In genomic region chr13:85897656-85898055, GRCm38 (mm10) we compare ENCODE assay signal across 32 mouse cellular contexts.
DNase-seq lines count a peak whose midpoint lies in the region; ATAC-seq and TF ChIP-seq lines count a peak whose summit lies in the region.
"Had no signal": no experiment of that assay in that cellular context is flagged by ENCODE, and none has a peak within 500 bp of the region (broad histone marks: within the 10 kb centered on the region; RNA-seq: fewer than 3 reads in every experiment).

No protein-coding gene starts in this region.

- 58% methylated on average over 2 of the region's 2 CpGs for WGBS in limb, embryonic 14.5 days
- WGBS in limb, embryonic 10.5 days, result 84% methylated on average over 2 of the region's 2 CpGs

- DNase-seq in adrenal gland, postnatal 10 days, result peak; percentile 52
- DNase-seq in adrenal gland, adult 8-10 months, result no peak
- peak; percentile 46 for DNase-seq in limb, embryonic 14.5 days (ENCODE audit: low spot score)
- DNase-seq in limb, embryonic 10.5 days (ENCODE audit: low spot score), result no peak
- peak; percentile 12 for DNase-seq in ovary, adult 18-20 months (ENCODE audit: low spot score)
- no peak for DNase-seq in ovary, postnatal 10 days (ENCODE audit: low spot score)
- DNase-seq in frontal cortex, postnatal 14 days (ENCODE audit: low spot score in 2 of 2), result no peak
- DNase-seq: cerebellum, adult 9-10 months; embryo, embryonic 11 days; forebrain, postnatal 0 days; gastrocnemius, postnatal 36 days; heart, adult 18-20 months; heart, postnatal 4 days; kidney, adult 9 months; kidney, postnatal 14 days; layer of hippocampus, adult 9-11 months; retina, postnatal 1 day; right cerebral cortex, postnatal 14 days; thymus, postnatal 4 days had no signal

- no peak overlapping the region for H3K4me2 ChIP-seq in limb, embryonic 14.5 days (replicated peaks; ENCODE audit: low read depth, low read length, severe bottlenecking)
- H3K4me2 ChIP-seq: embryonic facial prominence, embryonic 13.5 days; forebrain, embryonic 12.5 days; heart, embryonic 11.5 days; hindbrain, embryonic 13.5 days; limb, embryonic 12.5 days; liver, embryonic 11.5 days; midbrain, embryonic 13.5 days; neural tube, embryonic 13.5 days had no signal

- no peak for ATAC-seq in limb, embryonic 14.5 days (ENCODE audit: low FRiP score, low read depth)
- ATAC-seq: forebrain, postnatal 0 days; intestine, embryonic 16.5 days; midbrain, embryonic 13.5 days; Patski had no signal

- no peak for TF ChIP-seq POLR2A in limb, embryonic 14.5 days (IDR thresholded peaks at IDR 0.05; ENCODE audit: borderline replicate concordance, extremely low read depth, insufficient read depth, insufficient read length)

- H3K27me3 ChIP-seq in limb, embryonic 14.5 days (ENCODE audit: control insufficient read depth, insufficient read depth, low read length), result no peaks in the 10 kb centered on the region
- no peaks in the 10 kb centered on the region for H3K27me3 ChIP-seq in limb, embryonic 10.5 days (ENCODE audit: low read depth, poor library complexity, severe bottlenecking)
- H3K27me3 ChIP-seq: embryonic facial prominence, embryonic 13.5 days; forebrain, embryonic 12.5 days; hindbrain, embryonic 13.5 days; limb, embryonic 12.5 days; midbrain, embryonic 13.5 days; neural tube, embryonic 13.5 days; Patski had no signal

- H3K27ac ChIP-seq in limb, embryonic 14.5 days (replicated peaks; ENCODE audit: low read depth, low read length), result no peak overlapping the region
- H3K27ac ChIP-seq in limb, embryonic 10.5 days, result no peak overlapping the region
- H3K27ac ChIP-seq: embryonic facial prominence, embryonic 13.5 days; forebrain, embryonic 12.5 days; hindbrain, embryonic 13.5 days; limb, embryonic 12.5 days; macrophage; midbrain, embryonic 13.5 days; neural tube, embryonic 13.5 days had no signal

- H3K4me1 ChIP-seq in limb, embryonic 14.5 days (ENCODE audit: control insufficient read depth, insufficient read depth, low read length), result no peaks in the 10 kb centered on the region
- peaks cover 3% of the 10 kb centered on the region; the same call in 1 of the 2 replicates for H3K4me1 ChIP-seq in limb, embryonic 10.5 days
- H3K4me1 ChIP-seq: embryonic facial prominence, embryonic 13.5 days; forebrain, embryonic 12.5 days; hindbrain, embryonic 13.5 days; limb, embryonic 12.5 days; midbrain, embryonic 13.5 days; neural tube, embryonic 13.5 days had no signal

- no peaks in the 10 kb centered on the region for H3K9me3 ChIP-seq in limb, embryonic 14.5 days (ENCODE audit: control insufficient read depth, low read length)
- no peaks in the 10 kb centered on the region for H3K9me3 ChIP-seq in limb, embryonic 10.5 days (replicated peaks)
- H3K9me3 ChIP-seq: embryonic facial prominence, embryonic 13.5 days; forebrain, embryonic 12.5 days; G1E; hindbrain, embryonic 13.5 days; limb, embryonic 12.5 days; midbrain, embryonic 13.5 days; neural tube, embryonic 13.5 days had no signal

- H3K9ac ChIP-seq in limb, embryonic 14.5 days (ENCODE audit: low read depth, low read length, severe bottlenecking), result no peak overlapping the region
- H3K9ac ChIP-seq: embryonic facial prominence, embryonic 13.5 days; forebrain, embryonic 12.5 days; forebrain, postnatal 0 days; hindbrain, embryonic 13.5 days; limb, embryonic 12.5 days; midbrain, embryonic 13.5 days; neural tube, embryonic 13.5 days had no signal

- no peaks in the 10 kb centered on the region for H3K36me3 ChIP-seq in limb, embryonic 14.5 days (ENCODE audit: control insufficient read depth, insufficient read depth, low read length)
- H3K36me3 ChIP-seq in limb, embryonic 10.5 days, result no peaks in the 10 kb centered on the region
- H3K36me3 ChIP-seq: embryonic facial prominence, embryonic 13.5 days; forebrain, embryonic 12.5 days; G1E; hindbrain, embryonic 13.5 days; limb, embryonic 12.5 days; midbrain, embryonic 13.5 days; neural tube, embryonic 13.5 days had no signal

- H3K4me3 ChIP-seq in limb, embryonic 14.5 days (replicated peaks; ENCODE audit: low read length), result no peak overlapping the region
- H3K4me3 ChIP-seq in limb, embryonic 10.5 days, result no peak overlapping the region
- H3K4me3 ChIP-seq: embryonic facial prominence, embryonic 13.5 days; erythroblast, embryonic 14.5 days; forebrain, embryonic 12.5 days; hindbrain, embryonic 13.5 days; limb, embryonic 12.5 days; midbrain, embryonic 13.5 days; neural tube, embryonic 13.5 days had no signal

Comparison
In these comparisons a context has a peak if more than half of its experiments do, and no peak if none do; other contexts are left out.
1. DNase-seq: peak in adrenal gland, postnatal 10 days (single experiment), limb, embryonic 14.5 days (single experiment) and ovary, adult 18-20 months (single experiment); none in adrenal gland, adult 8-10 months (single experiment), limb, embryonic 10.5 days (single experiment), ovary, postnatal 10 days (single experiment) and frontal cortex, postnatal 14 days (0 of 2).